Mouse (Mus musculus): ENCODE measurements at regions not wholly inside any gene's neighbourhood (a gene's known extent, or its start where the extent isn't known, plus 50 kb on each side); places are given as distances from the start of the nearest gene placed in this dataset.

DNA sequence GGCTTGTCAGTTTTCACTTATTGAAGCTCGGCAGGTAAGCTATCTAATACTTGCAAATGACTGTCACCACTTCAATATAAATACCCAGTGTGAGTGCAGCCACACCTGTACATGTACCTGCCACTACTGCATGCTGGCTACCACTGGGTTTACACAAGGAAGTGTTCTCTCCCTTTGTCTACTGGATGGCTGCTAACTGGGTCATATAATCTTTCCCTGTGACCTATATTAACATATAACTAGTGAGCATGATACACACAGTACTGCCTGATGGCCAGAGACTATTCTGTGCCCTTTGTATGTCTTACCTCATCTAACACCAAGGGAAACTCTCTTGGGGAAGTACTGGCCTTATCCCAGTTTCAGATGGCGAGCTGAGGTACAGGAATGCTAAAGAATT lies 285.5 kb upstream of the Id2 start:
- TF ChIP-seq GATA1 (IDR thresholded peaks at IDR 0.05; ENCODE audit: borderline replicate concordance, low read length) (no peak), FLI1 (IDR thresholded peaks at IDR 0.05; ENCODE audit: low read length) (no peak)

Data from megakaryocyte, embryonic 14.5 days (primary cell).